ENCODE assay signal across 7 mouse cellular contexts in genomic region chr11:84429581-84429980, GRCm38 (mm10).
DNase-seq lines count a peak whose midpoint lies in the region; ATAC-seq and TF ChIP-seq lines count a peak whose summit lies in the region.

No protein-coding gene starts in this region.

- H3K4me1 ChIP-seq in embryonic facial prominence, embryonic 10.5 days = peaks cover 16% of the 10 kb centered on the region
- 0 out of 4 replicates have a peak, but pooled peaks cover 0 to 2% of the 10 kb centered on the region in 2 experiments for H3K4me1 ChIP-seq in liver, embryonic 14.5 days (replicated peaks; ENCODE audit: control insufficient read depth in 2 of 2, insufficient read depth in 2 of 2, low read length in 1 of 2)

- 43% methylated on average over 1 of the region's 1 CpGs for WGBS in embryonic facial prominence, embryonic 10.5 days
- WGBS in liver, embryonic 14.5 days (ENCODE audit: insufficient replicate concordance) = 76% methylated on average over 1 of the region's 1 CpGs

- peak; percentile 80 for TF ChIP-seq CTCF in liver, embryonic 14.5 days (IDR thresholded peaks at IDR 0.05; ENCODE audit: low read depth)

- ATAC-seq in liver, embryonic 14.5 days (ENCODE audit: insufficient read depth) = no peak
- ATAC-seq in neutrophil, adult 5-6 weeks (ENCODE audit: extremely low read depth, insufficient number of reproducible peaks, low FRiP score, poor library complexity, severe bottlenecking) = peak; percentile 37; the same call in 1 of the 2 replicates

- no peak overlapping the region for H3K4me2 ChIP-seq in liver, embryonic 14.5 days (ENCODE audit: low read depth)

- no peak overlapping the region for H3K4me3 ChIP-seq in embryonic facial prominence, embryonic 10.5 days
- H3K4me3 ChIP-seq in liver, embryonic 14.5 days (ENCODE audit: insufficient read depth in 1 of 2, low read depth in 2 of 2, low read length in 2 of 2) = no peak overlapping the region

- no peak overlapping the region for H3K9ac ChIP-seq in liver, embryonic 14.5 days (replicated peaks)

- no peak overlapping the region for H3K27ac ChIP-seq in embryonic facial prominence, embryonic 10.5 days (replicated peaks)
- H3K27ac ChIP-seq in liver, embryonic 14.5 days = no peak overlapping the region

- 0 out of 2 replicates have a peak, but pooled peaks cover 3% of the 10 kb centered on the region for H3K36me3 ChIP-seq in embryonic facial prominence, embryonic 10.5 days (replicated peaks)
- peaks cover 4% of the 10 kb centered on the region for H3K36me3 ChIP-seq in liver, embryonic 14.5 days (replicated peaks; ENCODE audit: control insufficient read depth, insufficient read depth, low read depth)

- no peak for TF ChIP-seq EP300 in liver, embryonic 14.5 days (IDR thresholded peaks at IDR 0.05; ENCODE audit: low read depth)

- H3K27me3 ChIP-seq in embryonic facial prominence, embryonic 10.5 days (replicated peaks; ENCODE audit: low read depth, poor library complexity, severe bottlenecking) = no peaks in the 10 kb centered on the region
- no peaks in the 10 kb centered on the region for H3K27me3 ChIP-seq in liver, embryonic 14.5 days (ENCODE audit: control insufficient read depth, insufficient read depth, low read length)

- peak; percentile 7 for DNase-seq in urinary bladder, postnatal 14 days (ENCODE audit: low spot score)
- DNase-seq in urinary bladder, postnatal 4 days (ENCODE audit: low spot score in 2 of 2) = no peak
- DNase-seq in adrenal gland, adult 8-10 months = peak; percentile 5
- DNase-seq in embryonic facial prominence, embryonic 10.5 days (ENCODE audit: low spot score) = peak; percentile 49
- DNase-seq in induced T-regulatory cell, adult 2 months (ENCODE audit: low read depth) = peak; percentile 69
- DNase-seq in liver, embryonic 14.5 days (ENCODE audit: low read depth in 3 of 3, low spot score in 3 of 3) = no peak

- H3K9me3 ChIP-seq in embryonic facial prominence, embryonic 10.5 days = no peaks in the 10 kb centered on the region
- no peaks in the 10 kb centered on the region for H3K9me3 ChIP-seq in liver, embryonic 14.5 days (ENCODE audit: control insufficient read depth, low read length)

Comparison
In these comparisons a context has a peak if more than half of its experiments do, and no peak if none do; other contexts are left out.
1. DNase-seq: peak in urinary bladder, postnatal 14 days (single experiment), adrenal gland, adult 8-10 months (single experiment), embryonic facial prominence, embryonic 10.5 days (single experiment) and induced T-regulatory cell, adult 2 months (single experiment); none in urinary bladder, postnatal 4 days (0 of 2) and liver, embryonic 14.5 days (0 of 3).